ENCODE assay signal across 12 mouse cellular contexts in genomic region chr15:99411747-99412146, GRCm38 (mm10). TPM values are rescaled to one million over a fixed set of nuclear protein-coding genes. Genes with fewer than 3 reads are reported as not detected.
DNase-seq lines count a peak whose midpoint lies in the region; ATAC-seq and TF ChIP-seq lines count a peak whose summit lies in the region.
"Had no signal": no experiment of that assay in that cellular context is flagged by ENCODE, and none has a peak within 500 bp of the region (broad histone marks: within the 10 kb centered on the region; RNA-seq: fewer than 3 reads in every experiment).

No protein-coding gene starts in this region.

- 44% methylated on average over 14 of the region's 14 CpGs for WGBS in heart, postnatal 0 days
- 61% methylated on average over 14 of the region's 14 CpGs for WGBS in liver, postnatal 0 days (ENCODE audit: insufficient replicate concordance)
- 54% methylated on average over 14 of the region's 14 CpGs for WGBS in embryonic facial prominence, embryonic 11.5 days

- TF ChIP-seq CTCF in heart, postnatal 0 days (IDR thresholded peaks at IDR 0.05; ENCODE audit: low read depth), result peak; percentile 26; the same call in 1 of the 2 replicates
- TF ChIP-seq CTCF in liver, postnatal 0 days (IDR thresholded peaks at IDR 0.05; ENCODE audit: low read depth), result peak; percentile 23

- intact Hi-C loops in heart, postnatal 36 days (cut with DNase I), result no loop called here

- no peak overlapping the region for H3K27ac ChIP-seq in heart, postnatal 0 days (ENCODE audit: low read depth)
- no peak overlapping the region for H3K27ac ChIP-seq in liver, postnatal 0 days (ENCODE audit: low read depth)
- no peak overlapping the region for H3K27ac ChIP-seq in embryonic facial prominence, embryonic 11.5 days (replicated peaks; ENCODE audit: low read depth, low read length)

- no peak overlapping the region for H3K9ac ChIP-seq in heart, postnatal 0 days (replicated peaks; ENCODE audit: low read depth, low read length)
- H3K9ac ChIP-seq in liver, postnatal 0 days (replicated peaks), result no peak overlapping the region
- H3K9ac ChIP-seq in embryonic facial prominence, embryonic 11.5 days (replicated peaks; ENCODE audit: low read length), result no peak overlapping the region

- no peak for ATAC-seq in heart, postnatal 0 days (ENCODE audit: insufficient read depth, low read depth)
- no peak for ATAC-seq in liver, postnatal 0 days
- no peak for ATAC-seq in embryonic facial prominence, embryonic 11.5 days (replicated peaks; ENCODE audit: insufficient number of reproducible peaks, low FRiP score, low TSS enrichment, low read depth)

- H3K36me3 ChIP-seq in heart, postnatal 0 days (replicated peaks; ENCODE audit: control insufficient read depth, insufficient read depth, low read length), result peaks cover 37% of the 10 kb centered on the region
- peaks cover 37% of the 10 kb centered on the region for H3K36me3 ChIP-seq in liver, postnatal 0 days (replicated peaks; ENCODE audit: insufficient read depth, low read length)
- peaks cover 7% of the 10 kb centered on the region; the same call in 1 of the 2 replicates for H3K36me3 ChIP-seq in embryonic facial prominence, embryonic 11.5 days (replicated peaks; ENCODE audit: control insufficient read depth, insufficient read depth, low read depth, low read length)

- H3K9me3 ChIP-seq in heart, postnatal 0 days (replicated peaks; ENCODE audit: control insufficient read depth, low read length), result no peaks in the 10 kb centered on the region
- no peaks in the 10 kb centered on the region for H3K9me3 ChIP-seq in liver, postnatal 0 days (ENCODE audit: low read length)
- H3K9me3 ChIP-seq in embryonic facial prominence, embryonic 11.5 days (replicated peaks; ENCODE audit: control insufficient read depth, low read length), result no peaks in the 10 kb centered on the region
- H3K9me3 ChIP-seq: G1E had no signal

- H3K4me1 ChIP-seq in heart, postnatal 0 days (ENCODE audit: control insufficient read depth, insufficient read depth), result no peaks in the 10 kb centered on the region
- H3K4me1 ChIP-seq in liver, postnatal 0 days (ENCODE audit: insufficient read depth), result peaks cover 4% of the 10 kb centered on the region; the same call in 1 of the 2 replicates
- no peaks in the 10 kb centered on the region for H3K4me1 ChIP-seq in embryonic facial prominence, embryonic 11.5 days (ENCODE audit: control insufficient read depth, insufficient read depth, low read length)

- no peak overlapping the region for H3K4me3 ChIP-seq in heart, postnatal 0 days (ENCODE audit: low read depth, low read length)
- H3K4me3 ChIP-seq in liver, postnatal 0 days (ENCODE audit: low read depth, low read length), result no peak overlapping the region
- no peak overlapping the region for H3K4me3 ChIP-seq in embryonic facial prominence, embryonic 11.5 days (ENCODE audit: low read depth, low read length)

- no peaks in the 10 kb centered on the region for H3K27me3 ChIP-seq in heart, postnatal 0 days (ENCODE audit: control insufficient read depth, insufficient read depth, low read length)
- no peaks in the 10 kb centered on the region for H3K27me3 ChIP-seq in liver, postnatal 0 days (ENCODE audit: insufficient read depth, low read length)
- no peaks in the 10 kb centered on the region for H3K27me3 ChIP-seq in embryonic facial prominence, embryonic 11.5 days (ENCODE audit: control insufficient read depth, insufficient read depth, low read length)

- TF ChIP-seq EP300 in heart, postnatal 0 days (IDR thresholded peaks at IDR 0.05; ENCODE audit: low read depth), result no peak
- no peak for TF ChIP-seq EP300 in liver, postnatal 0 days (IDR thresholded peaks at IDR 0.05; ENCODE audit: low read depth)

- H3K4me2 ChIP-seq in heart, postnatal 0 days (ENCODE audit: low read depth, low read length), result no peak overlapping the region
- H3K4me2 ChIP-seq in liver, postnatal 0 days (ENCODE audit: low read depth, low read length), result no peak overlapping the region
- H3K4me2 ChIP-seq in embryonic facial prominence, embryonic 11.5 days (ENCODE audit: low read depth, low read length), result no peak overlapping the region

- DNase-seq in heart, postnatal 0 days (ENCODE audit: low spot score), result no peak
- no peak for DNase-seq in heart, postnatal 36 days
- no peak for DNase-seq in liver, postnatal 0 days
- DNase-seq in liver (no peak), R1 (ENCODE audit: low read depth, low spot score) (peak; percentile 70), MN1 (ENCODE audit: low spot score) (no peak)
- peak; percentile 22 for DNase-seq in embryonic facial prominence, embryonic 11.5 days (ENCODE audit: low spot score)
- DNase-seq: adrenal gland, postnatal 25 days; cerebellum, adult 8-10 months; kidney, postnatal 10 days; thymus, postnatal 4 days had no signal

RNA-seq across cellular contexts. Expression of gene Tmbim6, which starts 19.1 kb away (rescaled TPM):
- 190 and 225 TPM in 2 replicates for total RNA-seq in heart, postnatal 0 days (2014; rRNA removed; ENCODE audit: low replicate concordance)
- 188 and 200 TPM in 2 replicates for polyA plus RNA-seq in heart, postnatal 0 days (2015; fragmentation: Nextera tagmentation; extraction: Ambion mirVana)
- 100 to 1,000 TPM; 233 to 243 TPM for total RNA-seq in heart, postnatal 36 days (2021)
- polyA plus RNA-seq in liver, postnatal 0 days (2015; fragmentation: Nextera tagmentation; extraction: Ambion mirVana), result 566 and 586 TPM in 2 replicates
- polyA plus RNA-seq in embryonic facial prominence, embryonic 11.5 days (2014; fragmentation: Nextera tagmentation; extraction: Ambion mirVana), result 225 and 228 TPM in 2 replicates

RNA-seq across cellular contexts. Expression of gene Fmnl3, which starts 41.5 kb away (rescaled TPM):
- total RNA-seq in heart, postnatal 0 days (2014; rRNA removed; ENCODE audit: low replicate concordance), result 18.2 and 21.6 TPM in 2 replicates
- polyA plus RNA-seq in heart, postnatal 0 days (2015; fragmentation: Nextera tagmentation; extraction: Ambion mirVana), result 10.1 and 12.1 TPM in 2 replicates
- total RNA-seq in heart, postnatal 36 days (2021), result 10 to 100 TPM; 19.0 to 22.3 TPM
- polyA plus RNA-seq in liver, postnatal 0 days (2015; fragmentation: Nextera tagmentation; extraction: Ambion mirVana), result 2.2 and 2.4 TPM in 2 replicates
- polyA plus RNA-seq in embryonic facial prominence, embryonic 11.5 days (2014; fragmentation: Nextera tagmentation; extraction: Ambion mirVana), result 17.1 and 17.6 TPM in 2 replicates

RNA-seq across cellular contexts. Expression of gene Nckap5l, which starts 45.8 kb away (rescaled TPM):
- 7.5 and 35.0 TPM in 2 replicates for total RNA-seq in heart, postnatal 0 days (2014; rRNA removed; ENCODE audit: low replicate concordance)
- 3.7 and 5.0 TPM in 2 replicates for polyA plus RNA-seq in heart, postnatal 0 days (2015; fragmentation: Nextera tagmentation; extraction: Ambion mirVana)
- total RNA-seq in heart, postnatal 36 days (2021), result 1 to 10 TPM; 6.9 to 8.8 TPM
- polyA plus RNA-seq in liver, postnatal 0 days (2015; fragmentation: Nextera tagmentation; extraction: Ambion mirVana), result 0.49 and 0.53 TPM in 2 replicates
- 9.0 and 9.7 TPM in 2 replicates for polyA plus RNA-seq in embryonic facial prominence, embryonic 11.5 days (2014; fragmentation: Nextera tagmentation; extraction: Ambion mirVana)

Comparison
In these comparisons a context has a peak if more than half of its experiments do, and no peak if none do; other contexts are left out.
1. DNase-seq: peak in R1 (single experiment) and embryonic facial prominence, embryonic 11.5 days (single experiment); none in heart, postnatal 0 days (single experiment), heart, postnatal 36 days (0 of 2), liver, postnatal 0 days (single experiment), liver (single experiment) and MN1 (single experiment).